Mouse (Mus musculus) embryonic facial prominence, embryonic 10.5 days (tissue): ENCODE measurements around the gene Mill2. TPM values are rescaled to one million over a fixed set of nuclear protein-coding genes. Genes with fewer than 3 reads are reported as not detected.
A peak's percentile ranks its signal among the peaks of the same experiment; 100 is the strongest.

Experiments used
- DNase-seq: peaks from one replicate; pipeline ENCODE4 v3.0.0-alpha.2; 2017; ENCODE audit warnings: low spot score
- H3K27ac ChIP-seq: fragments of 300-500 bp; sonication (generic); replicated peaks from 2 replicates; pipeline ENCODE4 v1.5.1; 2016; ENCODE audit warnings: mild to moderate bottlenecking
- H3K27me3 ChIP-seq: fragments of 300-500 bp; sonication (generic); replicated peaks from 2 replicates; pipeline ENCODE4 v1.6.1; 2016; ENCODE audit warnings: low read depth, mild to moderate bottlenecking; ENCODE audit not compliant: poor library complexity, severe bottlenecking
- H3K36me3 ChIP-seq: fragments of 300-500 bp; sonication (generic); replicated peaks from 2 replicates; pipeline ENCODE4 v1.6.1; 2016; ENCODE audit warnings: mild to moderate bottlenecking, moderate library complexity
- H3K4me1 ChIP-seq: fragments of 300-500 bp; sonication (generic); 2 replicates; pipeline ENCODE4 v1.6.1; 2016
- H3K4me3 ChIP-seq: fragments of 300-500 bp; sonication (generic); 2 replicates; pipeline ENCODE4 v1.5.1; 2016; ENCODE audit warnings: mild to moderate bottlenecking, moderate library complexity
- H3K9me3 ChIP-seq: fragments of 300-500 bp; sonication (generic); 2 replicates; pipeline ENCODE4 v1.6.1; 2016; ENCODE audit warnings: mild to moderate bottlenecking
- WGBS: fragments of 180-500 bp; shearing (Covaris S2); methylation state at CpG from one replicate; pipeline ENCODE4 v1.1.7; 2016; 5-methylcytosine and 5-hydroxymethylcytosine counted together
- polyA plus RNA-seq: library from polyadenylated mRNA; unstranded; fragments of >200 nt; fragmentation: Nextera tagmentation; extraction: Ambion mirVana; gene quantifications from 2 replicates; pipeline ENCODE4 v1.2.1, GENCODE M21; 2016

The Mill2 gene
- polyA plus RNA-seq, 1 experiment from 2014 or later, result not detected

DNA sequence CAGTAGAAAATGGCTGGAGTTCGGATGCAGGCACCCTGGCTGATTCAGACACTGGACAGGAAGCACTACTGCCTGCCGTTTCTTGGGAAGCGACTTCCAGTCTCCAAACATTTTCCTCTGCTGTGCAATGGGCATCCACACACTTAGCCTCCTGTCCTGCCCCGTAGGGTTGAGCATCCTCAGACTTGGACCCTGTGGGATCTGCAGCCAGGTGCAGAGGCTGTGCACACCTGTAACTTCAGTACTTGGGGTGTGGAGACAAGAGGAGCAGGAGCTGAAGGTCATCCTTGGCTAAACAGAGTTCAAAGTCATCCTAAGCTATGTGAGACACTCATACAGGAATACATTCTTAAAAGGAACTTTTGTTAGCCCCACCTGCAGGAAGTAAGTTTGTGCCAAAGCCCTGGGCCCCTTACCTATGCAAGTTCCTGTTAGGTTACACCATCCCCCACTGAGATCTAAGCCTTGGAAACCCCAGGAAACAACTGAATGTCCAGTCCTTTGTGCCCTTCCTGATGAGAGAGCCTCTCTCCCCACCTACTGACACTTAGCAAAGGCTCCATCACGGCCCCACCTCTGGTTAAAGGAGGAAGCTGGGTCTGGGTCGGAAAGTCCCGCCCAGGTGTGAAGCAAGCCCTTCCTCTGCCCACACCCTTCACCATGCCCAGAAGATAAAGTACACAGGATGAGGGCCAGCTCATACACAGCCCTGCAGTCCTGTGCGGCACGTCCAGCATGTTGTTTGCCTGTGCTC lies 44.4 kb downstream of the Mill2 start:
- Histone ChIP-seq H3K4me3 (no peak overlapping the region), H3K27ac (no peak overlapping the region), H3K36me3 (no peaks in the 10 kb centered on the region; the same call in 1 of the 2 replicates), H3K9me3 (no peaks in the 10 kb centered on the region), H3K27me3 (no peaks in the 10 kb centered on the region), H3K4me1 (0 out of 2 replicates have a peak, but pooled peaks cover 3% of the 10 kb centered on the region)
- WGBS, result 65% methylated on average over 9 of the region's 9 CpGs
- DNase-seq, result no peak

DNA sequence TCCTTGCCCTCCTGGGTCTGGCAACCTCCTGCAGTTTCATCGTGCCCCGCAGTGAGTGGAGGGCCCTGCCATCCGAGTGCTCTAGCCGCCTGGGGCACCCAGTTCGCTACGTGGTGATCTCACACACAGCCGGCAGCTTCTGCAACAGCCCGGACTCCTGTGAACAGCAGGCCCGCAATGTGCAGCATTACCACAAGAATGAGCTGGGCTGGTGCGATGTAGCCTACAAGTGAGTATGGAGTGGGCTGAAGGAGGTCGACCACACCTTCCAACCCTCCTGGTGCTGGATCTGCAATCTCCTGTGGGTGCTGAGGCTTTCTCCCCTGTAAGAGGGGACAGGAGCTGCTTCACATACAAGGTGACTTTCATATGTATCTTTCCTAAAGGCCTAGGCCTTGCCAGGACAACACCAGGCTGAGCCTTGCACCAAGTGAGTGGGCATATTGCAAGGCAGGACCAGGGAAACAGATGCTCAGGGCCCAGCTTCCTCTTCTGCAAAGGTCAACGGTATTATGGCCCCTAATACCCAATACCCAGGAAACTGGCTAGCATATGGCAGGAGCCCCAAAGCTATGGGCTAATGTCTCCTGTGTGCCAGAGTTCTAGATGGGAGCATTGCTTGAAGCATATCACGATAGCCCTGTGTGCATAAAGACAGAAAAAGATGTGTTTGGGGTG lies 45.1 kb downstream of the Mill2 start:
- no peak overlapping the region for H3K27ac ChIP-seq
- no peak for DNase-seq
- H3K4me1 ChIP-seq, result 0 out of 2 replicates have a peak, but pooled peaks cover 3% of the 10 kb centered on the region
- H3K9me3 ChIP-seq, result no peaks in the 10 kb centered on the region
- no peaks in the 10 kb centered on the region; the same call in 1 of the 2 replicates for H3K36me3 ChIP-seq
- no peaks in the 10 kb centered on the region for H3K27me3 ChIP-seq
- 59% methylated on average over 13 of the region's 13 CpGs for WGBS
- H3K4me3 ChIP-seq, result no peak overlapping the region

DNA sequence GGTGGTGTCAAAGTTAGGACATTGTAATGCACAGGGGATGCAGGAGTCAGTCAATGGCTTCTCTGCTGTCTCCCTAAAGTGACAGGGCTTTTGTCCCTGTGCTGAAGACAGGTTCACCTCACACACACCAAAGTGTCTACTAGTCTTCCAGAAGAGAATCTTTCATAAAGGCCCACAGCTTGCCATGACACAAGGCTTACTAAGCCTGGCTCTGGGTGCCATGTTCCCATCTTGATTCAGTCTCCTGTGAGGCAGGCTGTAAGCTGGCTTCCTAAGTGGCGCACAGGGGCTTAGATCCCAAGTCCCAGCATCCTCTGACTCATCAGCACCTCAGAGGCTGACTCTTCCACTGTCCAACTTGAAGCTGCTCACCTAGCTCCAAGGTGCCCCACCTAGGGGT lies 47.2 kb downstream of the Mill2 start:
- Histone ChIP-seq H3K9me3 (no peaks in the 10 kb centered on the region), H3K36me3 (no peaks in the 10 kb centered on the region; the same call in 1 of the 2 replicates), H3K27ac (no peak overlapping the region), H3K4me3 (no peak overlapping the region), H3K4me1 (peaks cover 2% of the 10 kb centered on the region; the same call in 1 of the 2 replicates), H3K27me3 (no peaks in the 10 kb centered on the region)
- 88% methylated on average over 1 of the region's 1 CpGs for WGBS
- no peak for DNase-seq

DNA sequence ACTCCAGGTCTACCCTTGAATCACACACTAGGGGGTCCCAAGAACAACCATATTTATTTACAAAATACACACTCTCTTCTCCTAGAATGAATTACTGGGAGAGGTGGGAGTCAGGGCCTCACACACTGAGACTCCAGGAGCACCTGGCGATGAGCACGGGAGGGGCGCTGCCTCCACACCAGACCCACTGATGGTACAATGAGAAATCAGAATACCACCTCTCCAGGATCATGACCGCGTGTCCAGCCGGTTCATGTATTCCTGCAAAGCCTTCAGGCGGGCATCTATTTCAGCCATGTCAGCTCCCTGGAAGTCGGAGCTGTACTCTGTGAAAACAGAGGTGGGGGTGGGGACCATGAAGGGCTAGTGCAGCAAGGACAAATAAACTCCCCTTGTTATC lies 51.1 kb downstream of the Mill2 start:
- Histone ChIP-seq H3K9me3 (no peaks in the 10 kb centered on the region), H3K4me3 (no peak overlapping the region), H3K4me1 (peaks cover 25% of the 10 kb centered on the region), H3K36me3 (no peaks in the 10 kb centered on the region; the same call in 1 of the 2 replicates), H3K27me3 (peaks cover 34% of the 10 kb centered on the region), H3K27ac (no peak overlapping the region)
- DNase-seq, result no peak
- 91% methylated on average over 8 of the region's 8 CpGs for WGBS

DNA sequence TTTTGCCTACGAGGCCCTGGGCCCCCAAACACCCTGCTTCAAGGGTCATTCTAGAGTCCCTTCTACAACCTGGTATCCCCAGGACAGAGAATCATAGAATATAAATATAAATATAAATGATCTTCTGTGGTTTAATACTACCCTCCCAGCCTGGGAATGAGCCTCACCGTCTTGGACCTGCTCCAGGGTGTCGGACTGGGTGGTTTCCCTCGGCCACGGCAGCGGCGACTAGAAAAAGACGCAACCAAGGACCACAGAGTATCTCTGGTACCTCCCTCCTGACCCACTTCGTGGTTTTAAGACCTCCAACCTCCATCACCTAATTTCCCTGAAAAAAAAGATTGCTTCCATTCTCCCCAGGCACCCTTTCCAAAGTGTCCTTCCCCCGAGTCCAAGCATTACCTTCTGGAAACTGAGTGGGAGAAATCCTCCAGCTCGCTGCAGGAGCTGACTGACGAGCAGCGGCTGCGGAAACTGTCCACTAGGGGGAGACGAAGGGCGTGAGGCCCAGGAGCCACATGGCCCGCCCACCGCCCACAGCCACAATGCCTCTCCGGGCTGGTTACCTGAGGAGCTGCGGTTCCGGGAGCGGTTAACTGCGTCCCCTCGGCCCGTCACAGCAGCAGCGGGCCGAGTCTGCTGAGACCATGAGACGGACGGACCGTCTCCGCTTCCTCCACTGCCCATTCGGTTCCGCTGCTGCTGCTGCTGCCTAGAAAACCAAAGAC lies 52.3 kb downstream of the Mill2 start:
- no peaks in the 10 kb centered on the region for H3K9me3 ChIP-seq
- H3K36me3 ChIP-seq, result no peaks in the 10 kb centered on the region; the same call in 1 of the 2 replicates
- peaks cover 34% of the 10 kb centered on the region for H3K27me3 ChIP-seq
- WGBS, result 22% methylated on average over 33 of the region's 33 CpGs
- H3K4me3 ChIP-seq, result peak overlapping the region; percentile 59
- peak overlapping the region; percentile 73 for H3K27ac ChIP-seq
- peaks cover 25% of the 10 kb centered on the region for H3K4me1 ChIP-seq
- peak; percentile 92 for DNase-seq

DNA sequence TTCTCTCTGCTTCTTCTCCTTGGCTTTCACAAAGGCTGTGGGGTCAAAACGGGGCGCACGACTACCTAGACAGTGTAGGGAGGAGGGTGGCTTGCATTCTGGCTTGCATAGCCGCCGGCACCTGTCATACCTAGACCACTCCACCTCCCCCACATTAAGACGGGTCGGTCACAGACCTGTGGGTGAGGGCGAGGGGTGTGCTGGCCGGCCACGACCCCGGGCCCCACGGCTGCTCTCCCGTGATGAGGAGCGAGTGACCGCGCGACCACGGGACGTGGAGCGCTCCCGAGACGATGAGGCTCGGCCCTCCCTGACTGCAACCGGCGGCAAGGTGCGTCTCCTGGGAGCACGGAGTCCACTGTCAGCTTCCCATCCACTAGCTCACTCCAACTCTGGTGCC lies 53.2 kb downstream of the Mill2 start:
- WGBS, result 32% methylated on average over 27 of the region's 27 CpGs
- H3K4me3 ChIP-seq, result peak overlapping the region; percentile 59

DNA sequence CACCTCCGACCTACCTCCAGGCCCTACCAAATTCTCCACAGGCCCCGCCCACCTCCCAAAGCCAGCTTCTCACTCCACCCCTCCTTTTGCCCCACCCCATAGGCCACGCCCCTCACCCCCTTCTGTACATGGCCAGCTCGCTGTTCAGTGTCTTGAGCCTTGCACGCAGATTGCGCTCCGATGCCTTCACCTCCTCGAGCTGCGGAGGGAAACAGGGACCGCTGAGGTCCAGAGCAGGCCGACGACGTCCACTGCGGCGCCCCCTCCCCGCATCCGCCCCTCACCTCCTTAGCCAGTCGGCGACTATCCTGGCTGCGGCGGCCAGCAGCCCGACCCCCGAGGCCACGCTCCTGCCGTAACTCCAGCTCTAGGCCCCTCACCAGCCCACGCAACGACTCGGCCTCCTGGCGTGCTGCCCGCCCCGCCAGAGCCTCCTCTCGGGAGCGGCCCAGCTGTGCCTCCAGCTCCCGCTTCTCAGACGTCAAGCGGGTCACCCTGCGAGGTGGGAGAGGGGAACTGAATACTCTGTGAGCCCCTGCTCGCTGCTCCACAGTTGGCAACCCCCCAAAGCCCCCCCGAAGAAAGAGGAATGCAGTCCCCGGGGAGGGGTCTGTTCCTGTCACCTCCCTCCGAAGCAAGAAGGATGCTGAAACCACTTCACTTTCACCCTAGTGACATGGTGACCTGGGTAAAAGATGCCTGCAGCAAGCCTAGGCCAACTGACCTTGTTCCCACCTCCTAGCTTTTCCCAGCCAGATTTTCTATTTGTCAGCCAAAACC lies 54.1 kb downstream of the Mill2 start:
- Histone ChIP-seq H3K4me1 (peaks cover 25% of the 10 kb centered on the region), H3K9me3 (no peaks in the 10 kb centered on the region), H3K4me3 (peak overlapping the region; percentile 59), H3K27ac (0 out of 2 replicates have a peak overlapping the region, but pooled peaks have one; percentile 19), H3K36me3 (peaks cover 14% of the 10 kb centered on the region), H3K27me3 (peaks cover 34% of the 10 kb centered on the region)
- WGBS, result 1% methylated on average over 41 of the region's 41 CpGs
- peak; percentile 80 for DNase-seq

More for the DNA sequence above, 53.2 kb downstream of the Mill2 start:
- Histone ChIP-seq H3K27ac (no peak overlapping the region), H3K36me3 (peaks cover 6% of the 10 kb centered on the region), H3K27me3 (peaks cover 34% of the 10 kb centered on the region), H3K9me3 (no peaks in the 10 kb centered on the region), H3K4me1 (peaks cover 25% of the 10 kb centered on the region)
- peak; percentile 22 for DNase-seq

DNA sequence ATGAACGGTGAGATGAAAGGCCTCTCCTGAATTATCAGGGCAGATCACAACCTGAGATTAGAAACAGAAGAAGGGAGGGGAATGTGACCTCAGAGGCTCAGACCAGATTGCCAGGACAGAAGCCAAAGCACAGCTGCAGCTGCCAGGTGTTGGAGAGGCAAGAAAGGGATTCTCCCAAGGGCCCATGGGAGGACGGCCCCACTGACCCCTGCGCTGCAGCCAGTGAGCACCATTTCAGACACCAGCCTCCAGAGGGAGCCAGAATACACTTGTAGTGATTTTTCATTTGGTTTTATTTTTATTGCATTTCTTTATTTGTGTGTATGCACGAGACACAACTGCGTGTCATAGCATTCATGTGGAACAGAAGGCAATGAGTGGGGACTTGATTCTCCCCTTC lies 56.8 kb downstream of the Mill2 start:
- Histone ChIP-seq H3K27me3 (peaks cover 34% of the 10 kb centered on the region), H3K4me1 (peaks cover 25% of the 10 kb centered on the region), H3K9me3 (no peaks in the 10 kb centered on the region), H3K27ac (no peak overlapping the region), H3K36me3 (peaks cover 41% of the 10 kb centered on the region), H3K4me3 (no peak overlapping the region)
- 45% methylated on average over 5 of the region's 5 CpGs for WGBS
- DNase-seq, result peak; percentile 56

DNA sequence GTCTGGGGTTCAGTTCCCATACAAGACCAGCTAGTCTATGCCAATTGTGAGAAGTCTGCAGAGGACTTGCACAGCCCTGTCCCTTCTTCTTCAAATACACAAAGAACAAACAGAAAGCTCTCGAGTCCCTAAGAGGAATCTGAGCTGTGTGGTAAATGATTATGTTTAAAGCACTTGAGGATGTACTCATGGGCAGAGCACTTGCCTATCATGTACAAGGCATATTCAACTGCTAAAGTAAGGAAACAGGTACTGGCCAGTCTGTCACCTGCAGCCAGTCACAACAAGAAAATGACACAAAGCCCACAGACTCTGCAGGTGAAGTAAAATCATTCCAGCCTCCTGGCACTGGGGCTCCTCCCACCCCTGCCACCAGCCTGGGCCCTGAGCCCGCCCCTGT lies 60.7 kb downstream of the Mill2 start:
- Histone ChIP-seq H3K27ac (no peak overlapping the region), H3K27me3 (0 out of 2 replicates have a peak, but pooled peaks cover 2% of the 10 kb centered on the region), H3K4me1 (no peaks in the 10 kb centered on the region; the same call in 1 of the 2 replicates), H3K9me3 (no peaks in the 10 kb centered on the region), H3K36me3 (peaks cover 65% of the 10 kb centered on the region), H3K4me3 (no peak overlapping the region)
- 79% methylated on average over 2 of the region's 2 CpGs for WGBS
- DNase-seq, result no peak

DNA sequence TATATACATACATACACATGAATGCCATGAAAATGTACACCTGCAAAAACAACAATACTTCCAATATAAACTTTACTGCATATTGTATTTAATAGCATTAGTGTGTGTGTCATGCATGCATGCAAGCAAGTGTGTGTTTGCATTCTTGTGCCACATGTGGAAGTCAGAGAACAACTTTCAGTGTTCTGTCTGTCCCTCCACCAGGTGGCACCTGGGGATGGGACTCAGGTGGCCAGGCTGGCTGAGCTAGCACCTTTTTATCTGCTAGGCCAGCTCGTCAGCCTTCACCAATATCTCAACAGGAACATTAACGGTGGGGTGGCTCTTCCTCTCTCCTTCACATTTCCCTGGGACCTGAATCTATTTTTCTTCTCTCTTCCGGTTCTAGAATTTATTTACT lies 62.7 kb downstream of the Mill2 start:
- Histone ChIP-seq H3K36me3 (peaks cover 72% of the 10 kb centered on the region), H3K27ac (no peak overlapping the region), H3K4me3 (no peak overlapping the region)

DNA sequence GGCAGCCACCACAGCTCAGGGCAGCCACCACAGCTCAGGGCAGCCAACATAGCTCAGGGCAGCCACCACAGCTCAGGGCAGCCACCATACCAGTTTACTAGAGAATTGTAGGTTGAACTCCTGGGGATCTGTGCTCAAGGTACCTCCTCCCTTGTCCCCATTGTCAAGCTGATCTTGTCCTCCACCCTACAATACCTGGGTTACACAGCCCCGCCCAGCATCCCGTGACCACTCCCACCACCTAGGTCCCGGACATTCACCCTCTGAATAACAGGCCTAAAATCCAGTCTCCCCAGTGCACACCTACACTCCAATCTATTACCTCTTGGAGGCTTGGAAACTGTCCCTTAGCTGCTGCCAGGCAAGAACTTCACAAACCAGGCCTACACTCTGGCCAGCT lies 65.2 kb downstream of the Mill2 start:
- no peaks in the 10 kb centered on the region for H3K9me3 ChIP-seq
- 81% methylated on average over 3 of the region's 3 CpGs for WGBS
- no peak for DNase-seq
- no peak overlapping the region for H3K27ac ChIP-seq
- peaks cover 16% of the 10 kb centered on the region for H3K4me1 ChIP-seq
- no peak overlapping the region for H3K4me3 ChIP-seq
- H3K27me3 ChIP-seq, result no peaks in the 10 kb centered on the region
- peaks cover 52% of the 10 kb centered on the region for H3K36me3 ChIP-seq

More for the DNA sequence above, 62.7 kb downstream of the Mill2 start:
- H3K9me3 ChIP-seq, result no peaks in the 10 kb centered on the region
- no peak for DNase-seq
- WGBS, result 74% methylated on average over 3 of the region's 3 CpGs
- H3K4me1 ChIP-seq, result no peaks in the 10 kb centered on the region
- H3K27me3 ChIP-seq, result no peaks in the 10 kb centered on the region

DNA sequence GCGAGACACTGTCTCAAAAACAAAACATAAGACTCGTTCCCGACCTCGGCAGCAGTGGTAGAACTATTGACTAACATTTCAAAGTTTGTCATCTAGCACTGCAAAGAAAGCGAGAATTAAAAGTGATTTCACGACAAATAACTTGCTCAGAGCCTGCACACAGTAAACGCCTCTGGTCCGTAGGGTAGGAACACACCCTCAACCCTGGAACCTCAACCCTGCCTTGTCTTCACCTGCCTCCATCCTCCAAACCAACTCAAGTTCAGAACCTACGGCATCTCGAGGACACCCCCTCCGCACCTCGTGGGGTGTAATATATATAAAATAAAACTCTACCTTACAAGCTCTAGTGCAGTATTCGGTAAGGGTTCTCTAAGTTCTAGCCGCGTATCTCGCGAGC lies 70.0 kb downstream of the Mill2 start:
- no peak for DNase-seq
- peak overlapping the region; percentile 84 for H3K27ac ChIP-seq
- WGBS, result 9% methylated on average over 17 of the region's 17 CpGs

More for the DNA sequence above, 70.0 kb downstream of the Mill2 start:
- Histone ChIP-seq H3K36me3 (peaks cover 13% of the 10 kb centered on the region), H3K4me1 (peaks cover 25% of the 10 kb centered on the region), H3K4me3 (peak overlapping the region; percentile 88), H3K27me3 (no peaks in the 10 kb centered on the region), H3K9me3 (no peaks in the 10 kb centered on the region)
